Mouse (Mus musculus) MEL-GATA-1-ER (cell line): Measurements from ENCODE around the gene Samd14.

Experiments used
- DNase-seq: peaks from one replicate; pipeline ENCODE4 v3.0.0-alpha.2; 2012; ENCODE audit warnings: low read depth; ENCODE audit errors: extremely low read depth

Gene Samd14

DNA sequence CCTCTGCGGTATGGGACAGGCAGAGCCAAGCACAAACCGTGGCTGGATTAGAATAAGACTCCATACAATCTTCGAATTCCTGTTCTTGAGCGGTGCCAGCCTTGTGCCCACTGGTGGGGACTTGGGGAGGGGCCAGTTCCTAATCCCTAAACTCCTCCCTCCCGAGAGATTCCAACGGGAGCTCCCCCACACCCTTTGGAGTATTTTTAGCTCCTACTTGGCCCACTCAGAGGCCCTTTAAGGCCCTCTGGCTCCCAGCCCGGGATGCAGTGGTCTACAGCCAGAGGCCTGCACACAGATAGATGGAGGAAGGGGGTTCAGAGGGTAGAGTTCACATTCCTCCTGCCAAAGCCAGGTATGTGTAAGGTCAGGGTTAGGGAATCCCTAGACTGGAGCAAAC, 61.6 kb downstream of the Samd14 start:
- no peak for DNase-seq

- DNase-seq, result no peak
Measured at GRCm38 (mm10) chr11:95072136-95072535, 62.5 kb downstream of the Samd14 start.

- DNase-seq, result no peak
Measured at GRCm38 (mm10) chr11:95072804-95073203, 63.1 kb downstream of the Samd14 start.

- DNase-seq, result no peak
Measured at GRCm38 (mm10) chr11:95073835-95074234, 64.2 kb downstream of the Samd14 start.

- no peak for DNase-seq
Measured at GRCm38 (mm10) chr11:95074694-95075093, 65.0 kb downstream of the Samd14 start.

DNA sequence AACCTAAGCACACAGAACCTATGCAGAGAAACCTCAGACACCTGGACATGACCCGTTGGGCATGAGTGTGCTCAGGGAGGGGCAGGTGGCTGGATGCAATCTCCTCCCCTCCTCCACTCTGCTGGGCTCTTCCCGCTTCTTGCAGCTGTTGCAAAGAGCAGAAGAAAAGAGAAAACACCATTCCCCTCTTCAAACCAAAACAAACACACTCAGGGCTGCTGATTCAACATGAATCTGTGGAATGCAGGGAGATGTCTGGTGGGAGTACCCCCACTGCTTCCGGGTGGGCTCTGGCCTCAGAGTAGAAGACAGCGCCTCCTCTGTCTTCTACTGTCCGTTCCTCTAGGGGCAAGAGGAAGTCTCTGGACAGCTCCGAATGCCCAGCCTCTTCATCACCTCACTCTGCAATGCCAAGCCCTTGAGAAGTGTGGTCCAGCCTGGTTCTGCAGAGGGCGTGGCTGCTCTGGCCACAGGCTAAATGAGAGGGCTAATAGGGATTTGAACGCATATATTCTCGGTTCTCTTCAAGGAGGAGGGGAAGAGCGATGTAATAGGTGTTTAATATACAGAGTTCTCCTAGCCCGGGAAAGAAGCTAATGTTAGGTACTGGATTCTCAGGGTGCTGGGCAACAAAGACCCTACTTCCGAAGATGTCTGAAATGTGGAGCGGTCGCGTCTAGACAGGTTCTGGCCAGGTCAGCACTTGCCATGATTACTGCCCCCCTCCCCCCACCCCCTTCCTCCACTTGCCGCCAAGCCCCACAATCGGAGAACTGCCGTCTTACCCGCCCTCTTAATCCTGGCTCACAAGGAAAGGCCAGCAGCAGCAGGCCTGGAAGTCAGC, 65.7 kb downstream of the Samd14 start:
- DNase-seq, result no peak
